Mouse (Mus musculus) frontal cortex, adult 2 months (tissue): Measurements from ENCODE around the gene Mmp19. TPM values are rescaled to one million over a fixed set of nuclear protein-coding genes. Genes with fewer than 3 reads are reported as not detected.

Experiments
- DNase-seq, 2 experiments: peaks; one replicate each; pipeline ENCODE4 v3.0.0; 2022; ENCODE audit warnings: low spot score in 1 of 2; ENCODE audit errors: extremely low spot score in 1 of 2
- polyA plus RNA-seq: library from polyadenylated mRNA; depleted of rRNA; stranded (reverse); fragments of >200 nt; gene quantifications from 2 replicates; pipeline ENCODE4 v1.2.3, GENCODE M21; 2012; rRNA removed

The Mmp19 gene
- polyA plus RNA-seq, 1 experiment = 3.4 TPM

- DNase-seq = no peak
These were observed 56.0 kb downstream of the Mmp19 start for GRCm38 (mm10) chr10:128846664-128847063.

DNA sequence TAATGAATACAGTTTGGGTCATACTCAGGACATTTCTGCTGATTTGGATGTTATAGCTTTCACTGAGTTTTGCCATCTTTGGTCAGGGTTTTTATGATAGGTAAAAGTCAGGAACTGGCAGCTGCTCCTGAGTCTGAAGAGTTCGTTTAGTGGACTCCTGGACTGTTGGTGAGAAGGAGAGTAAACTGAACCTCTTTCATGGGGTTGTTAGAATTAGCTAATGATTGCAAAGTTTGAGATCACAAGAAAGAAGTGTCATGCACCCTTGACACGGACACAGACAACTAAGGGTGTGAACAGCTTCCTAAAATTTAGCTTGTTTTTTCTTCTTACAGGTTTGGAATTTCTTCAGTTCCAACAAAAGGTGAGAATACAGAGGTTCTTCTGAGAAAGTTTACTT is 57.7 kb downstream of the Mmp19 start:
- DNase-seq = no peak

- DNase-seq = no peak
These were observed 59.6 kb downstream of the Mmp19 start for GRCm38 (mm10) chr10:128850339-128850738.

Other genes starting within 250 kb of the Mmp19 start
- 11.3 and 12.2 TPM in 2 replicates for gene Zc3h10, start 243.1 kb upstream of the Mmp19 start, polyA plus RNA-seq
- 1,933 and 2,601 TPM in 2 replicates for gene Rpl41, start 241.6 kb upstream of the Mmp19 start, polyA plus RNA-seq
- 72.3 and 78.6 TPM in 2 replicates for gene Pa2g4, start 224.9 kb upstream of the Mmp19 start, polyA plus RNA-seq
- gene Erbb3, start 201.3 kb upstream of the Mmp19 start, polyA plus RNA-seq = 8.4 and 9.2 TPM in 2 replicates
- gene Rps26, start 164.2 kb upstream of the Mmp19 start, polyA plus RNA-seq = 396 and 476 TPM in 2 replicates
- gene Ikzf4, start 144.9 kb upstream of the Mmp19 start, polyA plus RNA-seq = 11.1 and 11.6 TPM in 2 replicates
- gene Suox, start 116.8 kb upstream of the Mmp19 start, polyA plus RNA-seq = 12.9 and 13.4 TPM in 2 replicates
- gene Rab5b, start 94.6 kb upstream of the Mmp19 start, polyA plus RNA-seq = 114 and 118 TPM in 2 replicates
- gene Pmel, start 86.7 kb upstream of the Mmp19 start, polyA plus RNA-seq = 0.80 and 0.98 TPM in 2 replicates
- 4.9 and 6.0 TPM in 2 replicates for gene Cdk2, start 85.9 kb upstream of the Mmp19 start, polyA plus RNA-seq
- 14.8 and 15.6 TPM in 2 replicates for gene Dgka, start 46.1 kb upstream of the Mmp19 start, polyA plus RNA-seq
- 38.3 and 44.6 TPM in 2 replicates for gene Pym1, start 43.0 kb upstream of the Mmp19 start, polyA plus RNA-seq
- gene Dnajc14, start 13.2 kb downstream of the Mmp19 start, polyA plus RNA-seq = 24.2 and 25.3 TPM in 2 replicates
- 21.8 and 22.3 TPM in 2 replicates for gene Tmem198b, start 13.5 kb downstream of the Mmp19 start, polyA plus RNA-seq
- gene Sarnp, start 26.4 kb downstream of the Mmp19 start, polyA plus RNA-seq = 55.8 and 69.0 TPM in 2 replicates
- gene Ormdl2, start 30.7 kb downstream of the Mmp19 start, polyA plus RNA-seq = 15.3 and 17.3 TPM in 2 replicates
- 17.0 and 17.2 TPM in 2 replicates for gene Gdf11, start 100.8 kb downstream of the Mmp19 start, polyA plus RNA-seq
- gene Cd63, start 110.1 kb downstream of the Mmp19 start, polyA plus RNA-seq = 82.7 and 95.6 TPM in 2 replicates
- 12.3 and 15.7 TPM in 2 replicates for gene Rdh5, start 132.0 kb downstream of the Mmp19 start, polyA plus RNA-seq
- 233 and 273 TPM in 2 replicates for gene Bloc1s1, start 133.1 kb downstream of the Mmp19 start, polyA plus RNA-seq
- gene Itga7, start 142.9 kb downstream of the Mmp19 start, polyA plus RNA-seq = 23.4 and 26.8 TPM in 2 replicates
- not detected in 2 replicates for gene Mettl7b, start 170.1 kb downstream of the Mmp19 start, polyA plus RNA-seq
- gene Olfr9, start 198.5 kb downstream of the Mmp19 start, polyA plus RNA-seq = not detected in 2 replicates
- 0.04 TPM in 1 of 2 replicates, not detected in the other for gene Olfr763, start 219.9 kb downstream of the Mmp19 start, polyA plus RNA-seq
- gene Olfr764-ps1, start 249.0 kb downstream of the Mmp19 start, polyA plus RNA-seq = not detected in 2 replicates